Mouse (Mus musculus) thymus, adult 2 months (tissue): ENCODE results near the gene Sppl2c. TPM values are rescaled to one million over a fixed set of nuclear protein-coding genes. Genes with fewer than 3 reads are reported as not detected.

Source experiments
- DNase-seq: peaks from one replicate; pipeline ENCODE4 v3.0.0; 2021
- H3K27ac ChIP-seq: fragments of 200-500 bp; 2 replicates; pipeline ENCODE4 v1.5.1; 2012; ENCODE audit warnings: low read length, control low read depth; ENCODE audit not compliant: control insufficient read depth, insufficient read depth
- H3K27me3 ChIP-seq: fragments of 200-500 bp; 2 replicates; pipeline ENCODE4 v1.6.1; 2012; ENCODE audit warnings: mild to moderate bottlenecking, low read length, moderate library complexity, mixed read lengths; ENCODE audit not compliant: control insufficient read depth, insufficient read depth
- H3K36me3 ChIP-seq: fragments of 200-500 bp; 2 replicates; pipeline ENCODE4 v1.6.1; 2012; ENCODE audit warnings: mild to moderate bottlenecking, low read length, moderate library complexity; ENCODE audit not compliant: control insufficient read depth, insufficient read depth
- H3K4me1 ChIP-seq: fragments of 200-500 bp; replicated peaks from 2 replicates; pipeline ENCODE4 v1.6.1; 2012; ENCODE audit warnings: low read length; ENCODE audit not compliant: control insufficient read depth, insufficient read depth
- H3K4me3 ChIP-seq: fragments of 200-500 bp; 2 replicates; pipeline ENCODE4 v1.5.1; 2012; ENCODE audit warnings: mild to moderate bottlenecking, low read length, control low read depth, moderate library complexity; ENCODE audit not compliant: control insufficient read depth, insufficient read depth
- CTCF ChIP-seq: fragments of 200-500 bp; IDR thresholded peaks from 2 replicates; pipeline ENCODE4 v1.5.1; 2012; ENCODE audit warnings: mild to moderate bottlenecking, control low read depth, low read length, moderate library complexity, borderline replicate concordance; ENCODE audit not compliant: control insufficient read depth, poor library complexity, insufficient read depth; ENCODE audit errors: extremely low read depth
- POLR2A ChIP-seq: fragments of 200-500 bp; IDR thresholded peaks from 2 replicates; pipeline ENCODE4 v1.6.1; 2012; ENCODE audit warnings: mild to moderate bottlenecking, low read length, control low read depth, moderate library complexity; ENCODE audit not compliant: control insufficient read depth, poor library complexity, insufficient read depth; ENCODE audit errors: extremely low read depth
- WGBS: fragments of 180-500 bp; shearing (Covaris S2); methylation state at CpG from one replicate; pipeline ENCODE4 v1.1.7; 2018; 5-methylcytosine and 5-hydroxymethylcytosine counted together
- polyA plus RNA-seq: library from polyadenylated mRNA; depleted of rRNA; stranded (reverse); fragments of >200 nt; gene quantifications from 2 replicates; pipeline ENCODE4 v1.2.3, GENCODE M21; 2012; rRNA removed

Sppl2c gene
- 0.22 TPM in 1 of 2 replicates, not detected in the other for polyA plus RNA-seq

GRCm38 (mm10) chr11:104186135-104186836, at the start of gene Sppl2c:
Gene Sppl2c, plus strand, starts transcription at chr11:104186327.
- no peak for TF ChIP-seq POLR2A
- TF ChIP-seq CTCF: no peak
- no peak within 1 kb of the TSS for H3K27ac ChIP-seq
- 77% methylated on average over 13 of the region's 13 CpGs for WGBS
- DNase-seq: no peak
- H3K4me1 ChIP-seq: no peaks in the 10 kb centered on the region
- no peak within 1 kb of the TSS for H3K4me3 ChIP-seq
- no peaks in the 10 kb centered on the region for H3K36me3 ChIP-seq
- H3K27me3 ChIP-seq: no peaks in the 10 kb centered on the region

- 79% methylated on average over 3 of the region's 3 CpGs for WGBS
- Histone ChIP-seq H3K4me3 (no peak overlapping the region), H3K27me3 (no peaks in the 10 kb centered on the region), H3K4me1 (no peaks in the 10 kb centered on the region), H3K27ac (no peak overlapping the region), H3K36me3 (no peaks in the 10 kb centered on the region)
- TF ChIP-seq POLR2A (no peak), CTCF (no peak)
- DNase-seq: no peak
Measured at GRCm38 (mm10) chr11:104138976-104139375, 47.2 kb upstream of the Sppl2c start.

GRCm38 (mm10) chr11:104144930-104145329, 41.2 kb upstream of the Sppl2c start:
- no peaks in the 10 kb centered on the region for H3K36me3 ChIP-seq
- 97% methylated on average over 1 of the region's 1 CpGs for WGBS
- no peak overlapping the region for H3K27ac ChIP-seq
- H3K4me3 ChIP-seq: no peak overlapping the region
- no peaks in the 10 kb centered on the region for H3K27me3 ChIP-seq
- H3K4me1 ChIP-seq: no peaks in the 10 kb centered on the region
- TF ChIP-seq POLR2A: no peak
- TF ChIP-seq CTCF: no peak
- DNase-seq: no peak

- H3K27me3 ChIP-seq: no peaks in the 10 kb centered on the region
- TF ChIP-seq CTCF (no peak), POLR2A (no peak)
- no peak for DNase-seq
- H3K4me1 ChIP-seq: no peaks in the 10 kb centered on the region
- no peak overlapping the region for H3K27ac ChIP-seq
- H3K36me3 ChIP-seq: no peaks in the 10 kb centered on the region
- WGBS: 81% methylated on average over 7 of the region's 7 CpGs
- no peak overlapping the region for H3K4me3 ChIP-seq
Measured at GRCm38 (mm10) chr11:104148787-104149186, 37.3 kb upstream of the Sppl2c start.

- Histone ChIP-seq H3K36me3 (no peaks in the 10 kb centered on the region), H3K4me1 (no peaks in the 10 kb centered on the region), H3K27ac (no peak overlapping the region), H3K27me3 (no peaks in the 10 kb centered on the region), H3K4me3 (no peak overlapping the region)
- 89% methylated on average over 5 of the region's 5 CpGs for WGBS
- no peak for TF ChIP-seq POLR2A
- no peak for TF ChIP-seq CTCF
- DNase-seq: no peak
Measured at GRCm38 (mm10) chr11:104150911-104151310, 35.2 kb upstream of the Sppl2c start.

GRCm38 (mm10) chr11:104154332-104154731, 31.8 kb upstream of the Sppl2c start:
- 81% methylated on average over 4 of the region's 4 CpGs for WGBS
- Histone ChIP-seq H3K27ac (no peak overlapping the region), H3K4me1 (no peaks in the 10 kb centered on the region), H3K27me3 (no peaks in the 10 kb centered on the region), H3K36me3 (no peaks in the 10 kb centered on the region), H3K4me3 (no peak overlapping the region)
- TF ChIP-seq CTCF (no peak), POLR2A (no peak)
- no peak for DNase-seq
